Mouse (Mus musculus): ENCODE data around the gene Gm21994. TPM values are rescaled to one million over a fixed set of nuclear protein-coding genes. Genes with fewer than 3 reads are reported as not detected.

The Gm21994 gene
- 4.0 TPM for polyA plus RNA-seq (2014; fragmentation: Illumina TruSeq; extraction: RNeasy Lipid Tissue Mini Kit (QIAGEN cat#74804); ENCODE audit: low read depth, low replicate concordance)

DNA sequence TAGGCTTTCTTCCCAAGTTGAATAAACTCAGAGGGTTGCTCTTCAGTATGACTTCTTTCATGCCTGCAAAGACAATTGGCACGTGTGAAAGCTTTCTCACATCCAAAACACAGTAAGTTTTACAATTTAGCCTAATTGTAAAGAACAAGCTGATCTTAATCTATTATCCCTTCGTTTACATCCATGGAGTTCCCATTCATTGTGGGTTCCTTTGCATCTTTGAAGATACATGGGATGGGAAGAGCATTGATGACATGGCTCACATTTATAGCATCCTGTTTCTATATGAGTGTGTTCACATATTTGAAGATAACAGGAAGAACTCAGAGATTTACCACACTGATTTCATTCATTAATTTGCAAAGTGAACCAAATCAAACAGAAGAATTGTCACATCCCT lies at the start of gene Gm21994:
Gene Gm21994, minus strand, starts transcription at position 101 of the 400 bp plus-strand sequence.

GRCm38 (mm10) chr2:150257291-150257690 lies 1.9 kb upstream of the Gm21994 start, which contains the start of gene Gm14124:
Gene Gm14124, plus strand, starts transcription at chr2:150257517.

DNA sequence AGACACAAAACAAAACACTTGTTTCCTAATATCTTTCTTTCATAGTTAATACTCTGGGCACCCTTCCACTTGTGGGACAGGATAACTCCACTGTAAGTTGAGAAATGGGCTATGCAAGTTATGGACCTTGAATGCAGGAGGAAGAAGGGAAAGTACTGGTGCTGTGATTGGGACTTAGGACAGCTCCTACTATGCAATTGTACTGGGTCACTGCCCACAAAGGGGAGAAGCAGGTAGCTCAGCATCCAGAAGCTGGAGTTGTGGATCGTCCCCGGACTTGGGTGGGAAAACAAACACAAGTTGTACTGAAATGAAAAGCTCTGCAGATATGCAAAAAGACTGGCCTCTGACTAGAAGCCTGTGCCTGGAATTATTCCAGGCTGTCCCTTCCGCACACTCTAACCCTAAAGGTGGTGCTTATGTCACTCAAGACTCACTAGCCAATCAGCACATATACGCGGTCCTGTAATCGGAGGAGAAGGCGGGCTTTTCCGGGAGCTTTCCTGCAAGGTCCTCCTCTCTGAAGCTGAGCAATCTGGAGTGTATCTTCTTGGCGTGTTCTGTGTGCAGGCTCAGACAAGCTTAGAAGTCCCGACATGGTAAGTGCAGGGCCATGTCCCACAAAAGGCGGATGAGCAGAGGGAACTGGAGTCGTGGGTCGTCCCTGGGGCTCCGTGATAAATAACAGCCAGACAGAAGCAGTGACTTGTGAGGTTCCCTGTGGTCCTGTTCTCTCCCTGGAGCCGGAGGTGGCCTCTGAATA lies 37.6 kb downstream of the Gm21994 start, which contains the start of gene Zfp937:
Gene Zfp937, plus strand, starts transcription at position 474 of the 763 bp plus-strand sequence.

Other genes starting within 250 kb of the Gm21994 start
- gene Zfp120, start 118.9 kb downstream of the Gm21994 start, polyA plus RNA-seq (2014; fragmentation: Illumina TruSeq; extraction: RNeasy Lipid Tissue Mini Kit (QIAGEN cat#74804); ENCODE audit: low read depth, low replicate concordance): 8.8 TPM
- gene Gm10770, start 75.9 kb downstream of the Gm21994 start, polyA plus RNA-seq (2014; fragmentation: Illumina TruSeq; extraction: RNeasy Lipid Tissue Mini Kit (QIAGEN cat#74804); ENCODE audit: low read depth, low replicate concordance): not detected
- gene Gm14139, start 73.8 kb downstream of the Gm21994 start, polyA plus RNA-seq (2014; fragmentation: Illumina TruSeq; extraction: RNeasy Lipid Tissue Mini Kit (QIAGEN cat#74804); ENCODE audit: low read depth, low replicate concordance): not detected
- 3.0 TPM for gene Zfp937, start 37.5 kb downstream of the Gm21994 start, polyA plus RNA-seq (2014; fragmentation: Illumina TruSeq; extraction: RNeasy Lipid Tissue Mini Kit (QIAGEN cat#74804); ENCODE audit: low read depth, low replicate concordance)
- gene Gm14124, start 1.9 kb upstream of the Gm21994 start, polyA plus RNA-seq (2014; fragmentation: Illumina TruSeq; extraction: RNeasy Lipid Tissue Mini Kit (QIAGEN cat#74804); ENCODE audit: low read depth, low replicate concordance): not detected
- 2.1 TPM for gene Gm10130, start 68.1 kb upstream of the Gm21994 start, polyA plus RNA-seq (2014; fragmentation: Illumina TruSeq; extraction: RNeasy Lipid Tissue Mini Kit (QIAGEN cat#74804); ENCODE audit: low read depth, low replicate concordance)
- gene 3300002I08Rik, start 107.2 kb upstream of the Gm21994 start, polyA plus RNA-seq (2014; fragmentation: Illumina TruSeq; extraction: RNeasy Lipid Tissue Mini Kit (QIAGEN cat#74804); ENCODE audit: low read depth, low replicate concordance): 2.9 TPM
- 1.2 TPM for gene Zfp442, start 195.9 kb upstream of the Gm21994 start, polyA plus RNA-seq (2014; fragmentation: Illumina TruSeq; extraction: RNeasy Lipid Tissue Mini Kit (QIAGEN cat#74804); ENCODE audit: low read depth, low replicate concordance)
- gene Zfp345, start 229.5 kb upstream of the Gm21994 start, polyA plus RNA-seq (2014; fragmentation: Illumina TruSeq; extraction: RNeasy Lipid Tissue Mini Kit (QIAGEN cat#74804); ENCODE audit: low read depth, low replicate concordance): not detected